Mouse (Mus musculus) CD8-positive naive resting alpha-beta T cell, adult 57 days (primary cell): ENCODE results near the gene Zgpat. TPM values are rescaled to one million over a fixed set of nuclear protein-coding genes. Genes with fewer than 3 reads are reported as not detected.

Source experiments
- total RNA-seq: library from RNA; stranded (reverse); gene quantifications from one replicate; pipeline ENCODE4 v1.2.4, GENCODE M21; 2023

Gene Zgpat
- 110 TPM for total RNA-seq

DNA sequence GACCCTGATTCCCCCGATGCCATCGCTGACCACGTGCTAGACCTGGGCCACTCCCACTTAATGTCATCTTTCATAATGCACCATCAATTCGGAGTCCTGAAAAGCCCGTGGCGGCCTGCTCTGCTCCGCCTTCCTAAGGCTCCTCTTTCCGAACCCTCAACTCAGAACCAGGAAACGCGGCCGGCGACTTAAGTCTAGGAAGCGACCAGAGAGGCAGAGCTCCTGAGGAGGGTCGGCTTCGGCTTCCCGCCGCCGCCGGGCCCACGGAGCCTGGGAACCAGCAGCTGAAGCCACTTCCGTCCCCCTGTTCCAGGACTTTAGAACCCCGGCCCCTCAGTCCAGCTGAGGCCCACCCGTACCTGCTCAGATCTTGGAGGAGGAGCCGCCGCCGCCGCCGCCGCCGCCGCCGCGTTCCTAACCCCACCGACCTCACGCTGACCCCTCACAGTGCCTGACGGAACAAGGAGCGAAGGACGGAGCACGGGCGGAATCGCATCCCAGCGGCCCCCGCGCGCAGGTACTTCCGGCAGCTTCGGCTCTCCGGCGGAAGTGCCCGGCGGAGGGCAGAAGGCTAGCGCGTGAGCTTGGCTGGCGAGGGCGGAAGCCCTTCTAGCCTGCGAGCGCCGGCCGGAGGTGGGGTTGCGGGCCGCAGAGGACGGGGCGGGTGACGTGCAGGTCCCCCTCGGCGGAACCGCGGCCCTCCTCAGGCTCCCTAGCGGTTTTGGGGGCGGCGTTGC is at the start of gene Zgpat, which contains the start of gene Arfrp1:
Gene Zgpat, plus strand, starts transcription at position 69 of the 737 bp plus-strand sequence.
Gene Arfrp1, minus strand, starts transcription at position 545 of the 737 bp plus-strand sequence.

DNA sequence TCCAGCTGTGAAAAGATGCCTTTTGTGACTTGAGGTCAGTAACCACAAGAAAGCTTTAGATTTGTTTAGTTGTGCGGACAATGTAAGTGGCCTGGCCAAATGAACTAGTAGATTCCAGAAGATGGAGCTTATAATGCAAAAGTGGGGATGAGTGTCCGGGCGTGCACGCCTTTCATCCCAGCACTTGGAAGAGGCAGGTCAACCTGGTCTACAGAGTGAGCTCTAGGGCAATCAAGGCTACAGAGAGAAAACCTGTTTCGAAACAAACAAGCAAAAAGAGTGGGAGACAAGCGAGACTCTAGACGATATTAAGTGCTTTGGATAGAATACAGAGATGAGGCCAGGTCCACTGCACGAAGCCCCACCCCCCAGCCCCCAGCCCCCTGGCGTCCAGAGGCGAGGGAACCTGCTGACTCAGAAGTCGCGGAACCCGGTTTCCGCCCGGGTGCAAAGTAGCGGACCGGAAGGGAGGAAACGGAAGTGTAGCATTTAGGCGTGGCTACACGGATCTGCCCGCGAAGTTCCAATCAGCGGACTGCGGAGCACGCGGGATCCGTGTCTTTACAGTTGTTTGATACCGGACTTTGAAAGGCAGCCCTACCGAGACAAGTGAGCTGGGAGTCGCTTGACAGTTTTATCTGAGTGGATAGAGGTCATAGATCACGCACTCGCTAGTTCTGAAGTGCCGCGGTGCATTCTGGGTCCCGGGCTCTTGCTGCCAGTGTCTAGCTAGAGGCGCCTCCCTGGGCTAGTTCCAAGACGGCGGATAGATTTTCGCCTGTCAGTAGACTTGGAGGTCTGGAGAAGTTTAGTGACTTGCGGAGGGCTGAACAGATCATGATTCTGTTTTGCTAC is 45.3 kb upstream of the Zgpat start, which contains the start of gene Rtel1:
Gene Rtel1, plus strand, starts transcription at position 492 of the 855 bp plus-strand sequence.

DNA sequence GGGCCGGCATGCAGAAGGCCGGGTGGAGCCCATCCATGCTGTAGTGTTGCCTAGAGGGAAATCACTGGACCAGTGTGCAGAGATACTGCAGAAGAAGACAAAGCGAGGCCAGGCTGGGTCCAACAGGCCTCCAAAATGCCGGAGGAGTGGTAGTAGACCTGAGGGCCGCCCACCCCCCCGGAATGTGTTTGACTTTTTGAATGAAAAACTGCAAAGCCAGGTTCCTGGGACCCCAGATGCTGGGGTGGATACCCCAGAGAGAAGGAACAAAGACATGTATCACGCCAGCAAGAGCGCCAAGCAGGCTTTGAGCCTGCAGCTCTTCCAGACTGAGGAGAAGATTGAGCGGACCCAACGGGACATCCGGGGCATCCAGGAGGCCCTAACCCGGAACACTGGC is 15.1 kb downstream of the Zgpat start, which contains the start of gene Lime1:
Gene Lime1, plus strand, starts transcription at position 301 of the 400 bp plus-strand sequence.

Other genes with a start within 250 kb of the Zgpat start
- not detected for gene Kcnq2, start 229.6 kb upstream of the Zgpat start, total RNA-seq
- gene Eef1a2, start 207.9 kb upstream of the Zgpat start, total RNA-seq: not detected
- 74.4 TPM for gene Ppdpf, start 177.7 kb upstream of the Zgpat start, total RNA-seq
- gene Ptk6, start 162.1 kb upstream of the Zgpat start, total RNA-seq: not detected
- 0.40 TPM for gene Srms, start 151.7 kb upstream of the Zgpat start, total RNA-seq
- not detected for gene Fndc11, start 144.9 kb upstream of the Zgpat start, total RNA-seq
- 140 TPM for gene Helz2, start 122.9 kb upstream of the Zgpat start, total RNA-seq
- 31.6 TPM for gene Gmeb2, start 76.9 kb upstream of the Zgpat start, total RNA-seq
- gene Stmn3, start 50.4 kb upstream of the Zgpat start, total RNA-seq: not detected
- gene Rtel1, start 45.2 kb upstream of the Zgpat start, total RNA-seq: 146 TPM
- gene Arfrp1, start 476 bp downstream of the Zgpat start, total RNA-seq: 104 TPM
- 231 TPM for gene Lime1, start 15.2 kb downstream of the Zgpat start, total RNA-seq
- gene Zbtb46, start 94.5 kb downstream of the Zgpat start, total RNA-seq: 0.24 TPM
- gene Abhd16b, start 128.3 kb downstream of the Zgpat start, total RNA-seq: not detected
- gene Tpd52l2, start 132.2 kb downstream of the Zgpat start, total RNA-seq: 59.8 TPM
- 112 TPM for gene Dnajc5, start 155.6 kb downstream of the Zgpat start, total RNA-seq
- 126 TPM for gene Uckl1, start 220.0 kb downstream of the Zgpat start, total RNA-seq
- gene Prpf6, start 226.9 kb downstream of the Zgpat start, total RNA-seq: 63.4 TPM
- gene Zfp512b, start 227.9 kb downstream of the Zgpat start, total RNA-seq: 58.7 TPM
- 8.1 TPM for gene Samd10, start 234.3 kb downstream of the Zgpat start, total RNA-seq